Comparison of ENCODE assay signal across 10 mouse cellular contexts in the genomic region with DNA sequence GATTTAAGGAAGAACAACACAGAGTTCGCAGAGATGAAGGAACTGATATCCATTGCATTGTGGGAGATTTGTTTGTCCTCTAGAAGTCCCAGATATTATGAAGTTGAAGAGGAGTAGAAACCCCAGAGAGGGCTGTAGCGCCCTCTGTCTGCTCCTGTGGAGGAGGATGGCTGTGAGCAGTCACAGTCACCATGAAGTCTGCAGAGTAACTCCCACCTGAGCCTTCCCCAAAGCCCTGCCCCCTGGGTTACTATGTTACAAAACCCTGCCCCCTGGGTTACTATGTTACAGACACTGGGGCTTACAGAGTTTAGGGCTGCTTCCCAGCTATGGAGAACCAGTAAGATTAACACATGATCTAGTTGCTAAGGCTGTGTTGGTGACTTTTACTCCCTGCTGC.
DNase-seq lines count a peak whose midpoint lies in the region; ATAC-seq and TF ChIP-seq lines count a peak whose summit lies in the region.
"Had no signal": no experiment of that assay in that cellular context is flagged by ENCODE, and none has a peak within 500 bp of the region (broad histone marks: within the 10 kb centered on the region; RNA-seq: fewer than 3 reads in every experiment).

No protein-coding gene starts in this region.

- H3K9ac ChIP-seq in forebrain, embryonic 16.5 days (replicated peaks; ENCODE audit: low read depth, low read length): no peak overlapping the region

- H3K4me3 ChIP-seq in gastrocnemius, adult 2 months: no peak overlapping the region
- H3K4me3 ChIP-seq in forebrain, embryonic 16.5 days (replicated peaks; ENCODE audit: low read length): no peak overlapping the region

- no peaks in the 10 kb centered on the region for H3K36me3 ChIP-seq in forebrain, embryonic 16.5 days (ENCODE audit: control insufficient read depth, insufficient read depth)

- no peak overlapping the region for H3K4me2 ChIP-seq in forebrain, embryonic 16.5 days (ENCODE audit: low read length)

- H3K27ac ChIP-seq in gastrocnemius, adult 2 months: no peak overlapping the region
- H3K27ac ChIP-seq in forebrain, embryonic 16.5 days (ENCODE audit: low read length): no peak overlapping the region

- no peak for DNase-seq in gastrocnemius, adult 2 months
- no peak for DNase-seq in gastrocnemius, postnatal 4 days (ENCODE audit: low spot score in 2 of 2)
- peak; percentile 16 for DNase-seq in thymus, postnatal 4 days
- no peak for DNase-seq in thymus, postnatal 25 days
- peak; percentile 25 for DNase-seq in liver
- DNase-seq in yolk sac, embryonic 10.5 days (ENCODE audit: low spot score): peak; percentile 48
- DNase-seq in ovary, postnatal 14 days (ENCODE audit: low spot score): no peak
- DNase-seq: layer of hippocampus, postnatal 36 days; lung, postnatal 10 days had no signal

- intact Hi-C loops in gastrocnemius, adult 2 months (cut with DNase I): no loop called here

- WGBS in forebrain, embryonic 16.5 days: 70% methylated on average over 2 of the region's 2 CpGs

- no peaks in the 10 kb centered on the region for H3K9me3 ChIP-seq in forebrain, embryonic 16.5 days (ENCODE audit: control insufficient read depth, low read length)

- H3K4me1 ChIP-seq in forebrain, embryonic 16.5 days (replicated peaks; ENCODE audit: control insufficient read depth, insufficient read depth, low read length): no peaks in the 10 kb centered on the region

- ATAC-seq in forebrain, embryonic 16.5 days: no peak

- H3K27me3 ChIP-seq in forebrain, embryonic 16.5 days (replicated peaks; ENCODE audit: control insufficient read depth, insufficient read depth, low read length): no peaks in the 10 kb centered on the region

- peak; percentile 53 for TF ChIP-seq CTCF in gastrocnemius, adult 2 months (IDR thresholded peaks at IDR 0.05)

Comparison
In these comparisons a context has a peak if more than half of its experiments do, and no peak if none do; other contexts are left out.
1. DNase-seq: peak in thymus, postnatal 4 days (single experiment), liver (single experiment) and yolk sac, embryonic 10.5 days (single experiment); none in gastrocnemius, adult 2 months (single experiment), gastrocnemius, postnatal 4 days (0 of 2), thymus, postnatal 25 days (single experiment) and ovary, postnatal 14 days (single experiment).